10 mouse cellular contexts compared by ENCODE assay signal in genomic region chr16:36469955-36470478, GRCm38 (mm10). TPM values are rescaled to one million over a fixed set of nuclear protein-coding genes. Genes with fewer than 3 reads are reported as not detected.
DNase-seq lines count a peak whose midpoint lies in the region; ATAC-seq lines count a peak whose summit lies in the region.
"Had no signal": no experiment of that assay in that cellular context is flagged by ENCODE, and none has a peak within 500 bp of the region (broad histone marks: within the 10 kb centered on the region; RNA-seq: fewer than 3 reads in every experiment).

No protein-coding gene starts in this region.

- no peaks in the 10 kb centered on the region for H3K36me3 ChIP-seq in forebrain, embryonic 14.5 days (ENCODE audit: control insufficient read depth, insufficient read depth, low read length)
- H3K36me3 ChIP-seq in forebrain, embryonic 12.5 days (replicated peaks), result no peaks in the 10 kb centered on the region
- H3K36me3 ChIP-seq: heart, embryonic 15.5 days; midbrain, embryonic 12.5 days had no signal

- H3K4me2 ChIP-seq in forebrain, embryonic 14.5 days (ENCODE audit: low read length), result no peak overlapping the region
- H3K4me2 ChIP-seq in forebrain, embryonic 12.5 days, result no peak overlapping the region
- H3K4me2 ChIP-seq: heart, embryonic 15.5 days had no signal

- no peaks in the 10 kb centered on the region for H3K4me1 ChIP-seq in forebrain, embryonic 14.5 days (ENCODE audit: control insufficient read depth, insufficient read depth, low read length)
- H3K4me1 ChIP-seq in forebrain, embryonic 12.5 days, result peaks cover 7% of the 10 kb centered on the region; the same call in 1 of the 2 replicates
- H3K4me1 ChIP-seq: heart, embryonic 15.5 days; midbrain, embryonic 12.5 days had no signal

- 9% methylated on average over 2 of the region's 2 CpGs for WGBS in forebrain, embryonic 14.5 days
- 11% methylated on average over 2 of the region's 2 CpGs for WGBS in forebrain, embryonic 12.5 days

- DNase-seq in forebrain, embryonic 14.5 days (ENCODE audit: low spot score), result peak; percentile 23
- peak; percentile 32 for DNase-seq in lung, postnatal 36 days
- no peak for DNase-seq in lung, adult 18-20 months
- DNase-seq in adrenal gland, postnatal 36 days, result peak; percentile 30 to 47
- peak; percentile 9 to 44 for DNase-seq in natural killer cell, adult 2 months (ENCODE audit: low spot score in 2 of 2)
- DNase-seq in gastrocnemius, postnatal 14 days, result no peak
- no peak for DNase-seq in left cerebral cortex, adult 9 months (ENCODE audit: low spot score in 2 of 2)

- no peak overlapping the region for H3K9ac ChIP-seq in forebrain, embryonic 14.5 days (ENCODE audit: low read length)
- no peak overlapping the region for H3K9ac ChIP-seq in forebrain, embryonic 12.5 days
- H3K9ac ChIP-seq: heart, embryonic 15.5 days; midbrain, embryonic 12.5 days had no signal

- H3K27ac ChIP-seq in forebrain, embryonic 14.5 days (ENCODE audit: low read depth, low read length), result no peak overlapping the region
- H3K27ac ChIP-seq in forebrain, embryonic 12.5 days, result no peak overlapping the region
- H3K27ac ChIP-seq: heart, embryonic 15.5 days; midbrain, embryonic 12.5 days had no signal

- ATAC-seq in forebrain, embryonic 14.5 days, result no peak
- ATAC-seq in forebrain, embryonic 12.5 days (ENCODE audit: low FRiP score), result no peak

- H3K9me3 ChIP-seq in forebrain, embryonic 14.5 days (replicated peaks; ENCODE audit: control insufficient read depth, low read length), result no peaks in the 10 kb centered on the region
- no peaks in the 10 kb centered on the region for H3K9me3 ChIP-seq in forebrain, embryonic 12.5 days
- H3K9me3 ChIP-seq: heart, embryonic 15.5 days had no signal

- H3K27me3 ChIP-seq in forebrain, embryonic 14.5 days (replicated peaks; ENCODE audit: control insufficient read depth, insufficient read depth, low read length), result no peaks in the 10 kb centered on the region
- no peaks in the 10 kb centered on the region for H3K27me3 ChIP-seq in forebrain, embryonic 12.5 days
- H3K27me3 ChIP-seq: heart, embryonic 15.5 days had no signal

- intact Hi-C loops in gastrocnemius, postnatal 14 days (cut with DNase I; ENCODE audit: low total_unique reads), result loop anchor here (5.0 to 10.0 kb wide), 3 partner anchors 155 to 545 kb away; partner anchors contain the start of gene Polq

- no peak overlapping the region for H3K4me3 ChIP-seq in forebrain, embryonic 14.5 days (ENCODE audit: low read depth, low read length)
- H3K4me3 ChIP-seq in forebrain, embryonic 12.5 days (replicated peaks), result no peak overlapping the region
- H3K4me3 ChIP-seq: heart, embryonic 15.5 days; midbrain, embryonic 12.5 days had no signal

RNA-seq across cellular contexts. Expression of gene Stfa3, which starts 14.8 kb away (rescaled TPM):
- polyA plus RNA-seq in forebrain, embryonic 14.5 days (2014; fragmentation: Nextera tagmentation; extraction: Ambion mirVana), result not detected in 2 replicates
- not detected in 2 replicates for polyA plus RNA-seq in forebrain, embryonic 12.5 days (2016; fragmentation: Nextera tagmentation; extraction: Ambion mirVana)
- total RNA-seq in adrenal gland, postnatal 36 days (2021), result not detected
- not detected for total RNA-seq in gastrocnemius, postnatal 14 days (2021)

Comparison
In these comparisons a context has a peak if more than half of its experiments do, and no peak if none do; other contexts are left out.
1. DNase-seq: peak in forebrain, embryonic 14.5 days (single experiment), lung, postnatal 36 days (single experiment), adrenal gland, postnatal 36 days (2 of 2) and natural killer cell, adult 2 months (2 of 2); none in lung, adult 18-20 months (0 of 2), gastrocnemius, postnatal 14 days (single experiment) and left cerebral cortex, adult 9 months (0 of 2).